Mouse (Mus musculus): ENCODE measurements around the gene Sh3bgrl2. TPM values are rescaled to one million over a fixed set of nuclear protein-coding genes. Genes with fewer than 3 reads are reported as not detected.

Sh3bgrl2 gene
- polyA plus RNA-seq, 1 experiment: 3.4 TPM

- Histone ChIP-seq H3K4me3 (ENCODE audit: insufficient read depth, poor library complexity, severe bottlenecking) (no peak overlapping the region), H3K79me2 (ENCODE audit: control insufficient read depth, insufficient read depth) (no peaks in the 10 kb centered on the region), H3K79me3 (ENCODE audit: low read depth) (no peaks in the 10 kb centered on the region), H3K36me3 (ENCODE audit: control insufficient read depth, insufficient read depth) (no peaks in the 10 kb centered on the region), H3K27me3 (ENCODE audit: control insufficient read depth, insufficient read depth, insufficient read length) (no peaks in the 10 kb centered on the region), H3ac (ENCODE audit: control insufficient read depth, insufficient read length, low read depth) (no peak overlapping the region)
- no peak for TF ChIP-seq MAX (IDR thresholded peaks at IDR 0.05)
- TF ChIP-seq USF1 (IDR thresholded peaks at IDR 0.05; ENCODE audit: low read depth): no peak
- TF ChIP-seq CEBPB (IDR thresholded peaks at IDR 0.05; ENCODE audit: low read depth): no peak
- TF ChIP-seq CTCF (IDR thresholded peaks at IDR 0.05; ENCODE audit: control insufficient read depth, insufficient read depth, insufficient read length): no peak
- no peak for TF ChIP-seq MYOD1 (IDR thresholded peaks at IDR 0.05; ENCODE audit: control insufficient read depth, insufficient read length, low read depth)
- no peak for TF ChIP-seq FOSL1 (IDR thresholded peaks at IDR 0.05; ENCODE audit: insufficient read depth, low read length, poor library complexity, severe bottlenecking)
- TF ChIP-seq MYOG (IDR thresholded peaks at IDR 0.05; ENCODE audit: control insufficient read depth, extremely low read depth, insufficient read length): no peak
These were observed 113.7 kb downstream of the Sh3bgrl2 start for GRCm38 (mm10) chr9:83661811-83662210.

GRCm38 (mm10) chr9:83663981-83664897 is 116.1 kb downstream of the Sh3bgrl2 start:
- Histone ChIP-seq H3K36me3 (ENCODE audit: control insufficient read depth, insufficient read depth) (no peaks in the 10 kb centered on the region), H3K27me3 (ENCODE audit: control insufficient read depth, insufficient read depth, insufficient read length) (no peaks in the 10 kb centered on the region), H3ac (ENCODE audit: control insufficient read depth, insufficient read length, low read depth) (no peak overlapping the region), H3K79me2 (ENCODE audit: control insufficient read depth, insufficient read depth) (no peaks in the 10 kb centered on the region), H3K4me3 (ENCODE audit: insufficient read depth, poor library complexity, severe bottlenecking) (no peak overlapping the region), H3K79me3 (ENCODE audit: low read depth) (no peaks in the 10 kb centered on the region)
- TF ChIP-seq MAX (IDR thresholded peaks at IDR 0.05) (no peak), CEBPB (IDR thresholded peaks at IDR 0.05; ENCODE audit: low read depth) (no peak), USF1 (IDR thresholded peaks at IDR 0.05; ENCODE audit: low read depth) (no peak), MYOD1 (IDR thresholded peaks at IDR 0.05; ENCODE audit: control insufficient read depth, insufficient read length, low read depth) (no peak), CTCF (IDR thresholded peaks at IDR 0.05; ENCODE audit: control insufficient read depth, insufficient read depth, insufficient read length) (no peak), MYOG (IDR thresholded peaks at IDR 0.05; ENCODE audit: control insufficient read depth, extremely low read depth, insufficient read length) (no peak), FOSL1 (IDR thresholded peaks at IDR 0.05; ENCODE audit: insufficient read depth, low read length, poor library complexity, severe bottlenecking) (no peak)

- H3K4me3 ChIP-seq (ENCODE audit: insufficient read depth, poor library complexity, severe bottlenecking): no peak overlapping the region
- no peaks in the 10 kb centered on the region for H3K36me3 ChIP-seq (ENCODE audit: control insufficient read depth, insufficient read depth)
- H3K79me3 ChIP-seq (ENCODE audit: low read depth): no peaks in the 10 kb centered on the region
- no peaks in the 10 kb centered on the region for H3K27me3 ChIP-seq (ENCODE audit: control insufficient read depth, insufficient read depth, insufficient read length)
- TF ChIP-seq MYOG (IDR thresholded peaks at IDR 0.05; ENCODE audit: control insufficient read depth, extremely low read depth, insufficient read length) (no peak), MAX (IDR thresholded peaks at IDR 0.05) (no peak), MYOD1 (IDR thresholded peaks at IDR 0.05; ENCODE audit: control insufficient read depth, insufficient read length, low read depth) (no peak), FOSL1 (IDR thresholded peaks at IDR 0.05; ENCODE audit: insufficient read depth, low read length, poor library complexity, severe bottlenecking) (no peak), USF1 (IDR thresholded peaks at IDR 0.05; ENCODE audit: low read depth) (no peak), CTCF (IDR thresholded peaks at IDR 0.05; ENCODE audit: control insufficient read depth, insufficient read depth, insufficient read length) (no peak), CEBPB (IDR thresholded peaks at IDR 0.05; ENCODE audit: low read depth) (no peak)
- no peak overlapping the region for H3ac ChIP-seq (ENCODE audit: control insufficient read depth, insufficient read length, low read depth)
- H3K79me2 ChIP-seq (ENCODE audit: control insufficient read depth, insufficient read depth): no peaks in the 10 kb centered on the region
These were observed 116.8 kb downstream of the Sh3bgrl2 start for GRCm38 (mm10) chr9:83664951-83665350.

GRCm38 (mm10) chr9:83667031-83667430 is 118.9 kb downstream of the Sh3bgrl2 start:
- H3K4me3 ChIP-seq (ENCODE audit: insufficient read depth, poor library complexity, severe bottlenecking): no peak overlapping the region
- H3K36me3 ChIP-seq (ENCODE audit: control insufficient read depth, insufficient read depth): no peaks in the 10 kb centered on the region
- H3ac ChIP-seq (ENCODE audit: control insufficient read depth, insufficient read length, low read depth): no peak overlapping the region
- H3K79me2 ChIP-seq (ENCODE audit: control insufficient read depth, insufficient read depth): no peaks in the 10 kb centered on the region
- no peaks in the 10 kb centered on the region for H3K27me3 ChIP-seq (ENCODE audit: control insufficient read depth, insufficient read depth, insufficient read length)
- no peak for TF ChIP-seq CTCF (IDR thresholded peaks at IDR 0.05; ENCODE audit: control insufficient read depth, insufficient read depth, insufficient read length)
- no peak for TF ChIP-seq USF1 (IDR thresholded peaks at IDR 0.05; ENCODE audit: low read depth)
- TF ChIP-seq CEBPB (IDR thresholded peaks at IDR 0.05; ENCODE audit: low read depth): no peak
- TF ChIP-seq MAX (IDR thresholded peaks at IDR 0.05): no peak
- no peak for TF ChIP-seq MYOG (IDR thresholded peaks at IDR 0.05; ENCODE audit: control insufficient read depth, extremely low read depth, insufficient read length)
- TF ChIP-seq FOSL1 (IDR thresholded peaks at IDR 0.05; ENCODE audit: insufficient read depth, low read length, poor library complexity, severe bottlenecking): no peak
- TF ChIP-seq MYOD1 (IDR thresholded peaks at IDR 0.05; ENCODE audit: control insufficient read depth, insufficient read length, low read depth): no peak
- no peaks in the 10 kb centered on the region for H3K79me3 ChIP-seq (ENCODE audit: low read depth)

GRCm38 (mm10) chr9:83679626-83680025 is 131.5 kb downstream of the Sh3bgrl2 start:
- Histone ChIP-seq H3K36me3 (ENCODE audit: control insufficient read depth, insufficient read depth) (no peaks in the 10 kb centered on the region), H3K4me3 (ENCODE audit: insufficient read depth, poor library complexity, severe bottlenecking) (no peak overlapping the region), H3K79me3 (ENCODE audit: low read depth) (no peaks in the 10 kb centered on the region), H3K79me2 (ENCODE audit: control insufficient read depth, insufficient read depth) (no peaks in the 10 kb centered on the region), H3ac (ENCODE audit: control insufficient read depth, insufficient read length, low read depth) (no peak overlapping the region), H3K27me3 (ENCODE audit: control insufficient read depth, insufficient read depth, insufficient read length) (peaks cover 3% of the 10 kb centered on the region)
- no peak for TF ChIP-seq MYOD1 (IDR thresholded peaks at IDR 0.05; ENCODE audit: control insufficient read depth, insufficient read length, low read depth)
- no peak for TF ChIP-seq MAX (IDR thresholded peaks at IDR 0.05)
- no peak for TF ChIP-seq CTCF (IDR thresholded peaks at IDR 0.05; ENCODE audit: control insufficient read depth, insufficient read depth, insufficient read length)
- no peak for TF ChIP-seq FOSL1 (IDR thresholded peaks at IDR 0.05; ENCODE audit: insufficient read depth, low read length, poor library complexity, severe bottlenecking)
- TF ChIP-seq CEBPB (IDR thresholded peaks at IDR 0.05; ENCODE audit: low read depth): no peak
- TF ChIP-seq USF1 (IDR thresholded peaks at IDR 0.05; ENCODE audit: low read depth): no peak
